Mouse (Mus musculus) gastrocnemius, adult 2 months (tissue): ENCODE measurements at regions not wholly inside any gene's neighbourhood (a gene's known extent, or its start where the extent isn't known, plus 50 kb on each side); places are given as distances from the start of the nearest gene placed in this dataset.

Experiments used
- DNase-seq: peaks from one replicate; pipeline ENCODE4 v3.0.0; 2022
- H3K27ac ChIP-seq: fragments of 200-600 bp; 2 replicates; pipeline ENCODE4 v1.8.1; 2022; ENCODE audit warnings: mild to moderate bottlenecking
- H3K4me3 ChIP-seq: fragments of 200-600 bp; 2 replicates; pipeline ENCODE4 v1.8.1; 2022; ENCODE audit warnings: mild to moderate bottlenecking, moderate library complexity
- CTCF ChIP-seq: fragments of 200-600 bp; IDR thresholded peaks from 2 replicates; pipeline ENCODE4 v1.8.1; 2022; ENCODE audit warnings: antibody characterized with exemption, mild to moderate bottlenecking, moderate library complexity
- intact Hi-C: fragments of 180-260 bp; cut with DNase I; formaldehyde crosslinking; loops from one replicate; pipeline ENCODE4 v1.15.1; 2025

- TF ChIP-seq CTCF = no peak
- intact Hi-C loops = no loop called here
- no peak for DNase-seq
- no peak overlapping the region for H3K4me3 ChIP-seq
- H3K27ac ChIP-seq = no peak overlapping the region
These were observed 101.8 kb downstream of the Mospd2 start for GRCm38 (mm10) chrX:164878336-164878735.

- no peak for TF ChIP-seq CTCF
- intact Hi-C loops = no loop called here
- no peak overlapping the region for H3K4me3 ChIP-seq
- no peak overlapping the region for H3K27ac ChIP-seq
- no peak for DNase-seq
These were observed 139.8 kb downstream of the Mospd2 start for GRCm38 (mm10) chrX:164840393-164840792.

- no peak for DNase-seq
- intact Hi-C loops = no loop called here
- no peak for TF ChIP-seq CTCF
- Histone ChIP-seq H3K4me3 (no peak overlapping the region), H3K27ac (no peak overlapping the region)
These were observed 159.3 kb downstream of the Mospd2 start for GRCm38 (mm10) chrX:164820906-164821305.

GRCm38 (mm10) chrX:164787293-164787692 lies 192.9 kb downstream of the Mospd2 start:
- no peak overlapping the region for H3K27ac ChIP-seq
- TF ChIP-seq CTCF = peak; percentile 42
- H3K4me3 ChIP-seq = no peak overlapping the region
- intact Hi-C loops = no loop called here
- no peak for DNase-seq

GRCm38 (mm10) chrX:164764919-164765318 lies 215.3 kb downstream of the Mospd2 start:
- no peak for DNase-seq
- no peak for TF ChIP-seq CTCF
- intact Hi-C loops = no loop called here
- H3K27ac ChIP-seq = no peak overlapping the region
- no peak overlapping the region for H3K4me3 ChIP-seq

- intact Hi-C loops = no loop called here
- DNase-seq = no peak
- Histone ChIP-seq H3K27ac (no peak overlapping the region), H3K4me3 (no peak overlapping the region)
- TF ChIP-seq CTCF = no peak
These were observed 216.3 kb downstream of the Mospd2 start for GRCm38 (mm10) chrX:164763764-164764445.

- DNase-seq = no peak
- no peak for TF ChIP-seq CTCF
- intact Hi-C loops = no loop called here
- Histone ChIP-seq H3K4me3 (no peak overlapping the region), H3K27ac (no peak overlapping the region)
These were observed 234.5 kb downstream of the Mospd2 start for GRCm38 (mm10) chrX:164745552-164746217.
